In genomic region chr11:76243811-76244546, GRCm38 (mm10) we compare ENCODE assay signal across 8 mouse cellular contexts. TPM values are rescaled to one million over a fixed set of nuclear protein-coding genes. Genes with fewer than 3 reads are reported as not detected.
DNase-seq lines count a peak whose midpoint lies in the region; ATAC-seq and TF ChIP-seq lines count a peak whose summit lies in the region.

No protein-coding gene starts in this region.

- TF ChIP-seq EP300 in stomach, postnatal 0 days (optimal IDR thresholded peaks at IDR 0.05), result no peak

- H3K9ac ChIP-seq in embryonic facial prominence, embryonic 15.5 days, result peak overlapping the region; percentile 88
- peak overlapping the region; percentile 65 for H3K9ac ChIP-seq in limb, embryonic 15.5 days
- peak overlapping the region; percentile 83 for H3K9ac ChIP-seq in stomach, postnatal 0 days (ENCODE audit: low read length)

- peaks cover 19% of the 10 kb centered on the region for H3K4me1 ChIP-seq in embryonic facial prominence, embryonic 15.5 days
- peaks cover 18% of the 10 kb centered on the region for H3K4me1 ChIP-seq in limb, embryonic 15.5 days
- no peaks in the 10 kb centered on the region for H3K4me1 ChIP-seq in stomach, postnatal 0 days (replicated peaks; ENCODE audit: control insufficient read depth, insufficient read depth)

- peaks cover 24% of the 10 kb centered on the region for H3K36me3 ChIP-seq in embryonic facial prominence, embryonic 15.5 days
- peaks cover 30% of the 10 kb centered on the region for H3K36me3 ChIP-seq in limb, embryonic 15.5 days
- H3K36me3 ChIP-seq in stomach, postnatal 0 days (ENCODE audit: control insufficient read depth, insufficient read depth, low read length), result peaks cover 6% of the 10 kb centered on the region; the same call in 1 of the 2 replicates

- WGBS in embryonic facial prominence, embryonic 15.5 days, result 1% methylated on average over 34 of the region's 34 CpGs
- WGBS in limb, embryonic 15.5 days, result 1% methylated on average over 34 of the region's 34 CpGs
- 2% methylated on average over 33 of the region's 34 CpGs for WGBS in stomach, postnatal 0 days

- peak overlapping the region; percentile 80 for H3K4me2 ChIP-seq in embryonic facial prominence, embryonic 15.5 days (replicated peaks)
- H3K4me2 ChIP-seq in limb, embryonic 15.5 days, result peak overlapping the region; percentile 65
- H3K4me2 ChIP-seq in stomach, postnatal 0 days (replicated peaks; ENCODE audit: low read depth), result peak overlapping the region; percentile 85

- DNase-seq in cerebellum, adult 11-12 months, result peak; percentile 39
- DNase-seq in cerebellum, postnatal 36 days, result no peak
- peak; percentile 35 for DNase-seq in 3T3-L1 (ENCODE audit: low read depth, low spot score)
- DNase-seq in stomach, postnatal 0 days (ENCODE audit: low spot score), result no peak
- DNase-seq in retina, postnatal 1 day, result no peak
- no peak for DNase-seq in gastrocnemius, postnatal 25 days

- H3K9me3 ChIP-seq in embryonic facial prominence, embryonic 15.5 days (replicated peaks), result no peaks in the 10 kb centered on the region
- H3K9me3 ChIP-seq in limb, embryonic 15.5 days, result no peaks in the 10 kb centered on the region
- H3K9me3 ChIP-seq in stomach, postnatal 0 days (ENCODE audit: control insufficient read depth, low read length), result no peaks in the 10 kb centered on the region

- no peaks in the 10 kb centered on the region for H3K27me3 ChIP-seq in embryonic facial prominence, embryonic 15.5 days
- no peaks in the 10 kb centered on the region for H3K27me3 ChIP-seq in limb, embryonic 15.5 days
- H3K27me3 ChIP-seq in stomach, postnatal 0 days (ENCODE audit: control insufficient read depth, insufficient read depth, low read length), result no peaks in the 10 kb centered on the region

- H3K27ac ChIP-seq in embryonic facial prominence, embryonic 15.5 days (replicated peaks), result peak overlapping the region; percentile 86; the same call in 1 of the 2 replicates
- H3K27ac ChIP-seq in limb, embryonic 15.5 days, result peak overlapping the region; percentile 84; the same call in 1 of the 2 replicates
- H3K27ac ChIP-seq in stomach, postnatal 0 days (replicated peaks), result no peak overlapping the region; the same call in 1 of the 2 replicates

- no peak for TF ChIP-seq CTCF in stomach, postnatal 0 days (IDR thresholded peaks at IDR 0.05; ENCODE audit: low read depth)

- no peak for ATAC-seq in embryonic facial prominence, embryonic 15.5 days (ENCODE audit: insufficient number of reproducible peaks, low FRiP score, low TSS enrichment, low read depth)
- ATAC-seq in limb, embryonic 15.5 days (ENCODE audit: insufficient number of reproducible peaks, low FRiP score, low TSS enrichment, low read depth), result peak; percentile 30; the same call in 1 of the 2 replicates
- ATAC-seq in stomach, postnatal 0 days (ENCODE audit: low FRiP score, low TSS enrichment), result peak; percentile 58; the same call in 1 of the 2 replicates

- peak overlapping the region; percentile 94 for H3K4me3 ChIP-seq in embryonic facial prominence, embryonic 15.5 days (replicated peaks)
- peak overlapping the region; percentile 92 for H3K4me3 ChIP-seq in limb, embryonic 15.5 days
- H3K4me3 ChIP-seq in stomach, postnatal 0 days (ENCODE audit: low read depth, low read length), result peak overlapping the region; percentile 87

RNA-seq across cellular contexts. Expression of gene Glod4, which starts 0.5 kb away (rescaled TPM):
- polyA plus RNA-seq in embryonic facial prominence, embryonic 15.5 days (2015; fragmentation: Nextera tagmentation; extraction: Ambion mirVana), result 111 and 126 TPM in 2 replicates
- polyA plus RNA-seq in limb, embryonic 15.5 days (2015; fragmentation: Nextera tagmentation; extraction: Ambion mirVana), result 128 and 131 TPM in 2 replicates
- 92.9 and 99.9 TPM in 2 replicates for polyA plus RNA-seq in stomach, postnatal 0 days (2015; fragmentation: Nextera tagmentation; extraction: Ambion mirVana)
- 10 to 100 TPM; 19.7 to 20.4 TPM for total RNA-seq in gastrocnemius, postnatal 25 days (2021)

RNA-seq across cellular contexts. Expression of gene Mrm3, which starts 0.5 kb away (rescaled TPM):
- polyA plus RNA-seq in embryonic facial prominence, embryonic 15.5 days (2015; fragmentation: Nextera tagmentation; extraction: Ambion mirVana), result 23.8 and 24.3 TPM in 2 replicates
- polyA plus RNA-seq in limb, embryonic 15.5 days (2015; fragmentation: Nextera tagmentation; extraction: Ambion mirVana), result 22.8 and 27.2 TPM in 2 replicates
- 13.4 and 14.7 TPM in 2 replicates for polyA plus RNA-seq in stomach, postnatal 0 days (2015; fragmentation: Nextera tagmentation; extraction: Ambion mirVana)
- 10 to 100 TPM; 11.9 to 13.7 TPM for total RNA-seq in gastrocnemius, postnatal 25 days (2021)

RNA-seq across cellular contexts. Expression of gene Gemin4, which starts 26.5 kb away (rescaled TPM):
- 26.3 and 30.1 TPM in 2 replicates for polyA plus RNA-seq in embryonic facial prominence, embryonic 15.5 days (2015; fragmentation: Nextera tagmentation; extraction: Ambion mirVana)
- 24.0 and 26.6 TPM in 2 replicates for polyA plus RNA-seq in limb, embryonic 15.5 days (2015; fragmentation: Nextera tagmentation; extraction: Ambion mirVana)
- polyA plus RNA-seq in stomach, postnatal 0 days (2015; fragmentation: Nextera tagmentation; extraction: Ambion mirVana), result 18.5 and 21.9 TPM in 2 replicates
- 1 to 10 TPM; 1.4 to 1.5 TPM for total RNA-seq in gastrocnemius, postnatal 25 days (2021)

RNA-seq across cellular contexts. Expression of gene Dbil5, which starts 26.6 kb away (rescaled TPM):
- 1.3 and 2.3 TPM in 2 replicates for polyA plus RNA-seq in embryonic facial prominence, embryonic 15.5 days (2015; fragmentation: Nextera tagmentation; extraction: Ambion mirVana)
- 0.88 and 1.5 TPM in 2 replicates for polyA plus RNA-seq in limb, embryonic 15.5 days (2015; fragmentation: Nextera tagmentation; extraction: Ambion mirVana)
- polyA plus RNA-seq in stomach, postnatal 0 days (2015; fragmentation: Nextera tagmentation; extraction: Ambion mirVana), result 4.0 and 4.7 TPM in 2 replicates
- total RNA-seq in gastrocnemius, postnatal 25 days (2021), result under 1 TPM in 1 of 2 experiments, not detected in 1; 0.51 TPM

Comparison
In these comparisons a context has a peak if more than half of its experiments do, and no peak if none do; other contexts are left out.
1. DNase-seq: peak in cerebellum, adult 11-12 months (single experiment) and 3T3-L1 (single experiment); none in cerebellum, postnatal 36 days (0 of 2), stomach, postnatal 0 days (single experiment), retina, postnatal 1 day (single experiment) and gastrocnemius, postnatal 25 days (single experiment).
2. Peak in every context shown above with its lines, with median percentiles within 50 percentile points of each other: H3K4me2 ChIP-seq, H3K4me3 ChIP-seq and H3K9ac ChIP-seq.